Mouse (Mus musculus): ENCODE data around the gene Snap29. TPM values are rescaled to one million over a fixed set of nuclear protein-coding genes. Genes with fewer than 3 reads are reported as not detected.

Gene Snap29
- polyA plus RNA-seq (2012; rRNA removed) = 7.1 and 9.6 TPM in 2 replicates

- peak; percentile 44 for DNase-seq (ENCODE audit: low read depth)
Observed at GRCm38 (mm10) chr16:17405736-17406443, at the start of gene Snap29, which contains the start of gene Pi4ka. Snap29 (plus strand) TSS chr16:17405986. Pi4ka (minus strand) TSS chr16:17406314.

- no peak for DNase-seq (ENCODE audit: low read depth)
Observed at GRCm38 (mm10) chr16:17356031-17356430, 49.8 kb upstream of the Snap29 start.

- DNase-seq (ENCODE audit: low read depth) = no peak
Observed at GRCm38 (mm10) chr16:17358787-17359186, 47.0 kb upstream of the Snap29 start.

GRCm38 (mm10) chr16:17382306-17382705 lies 23.5 kb upstream of the Snap29 start:
- no peak for DNase-seq (ENCODE audit: low read depth)

- no peak for DNase-seq (ENCODE audit: low read depth)
Observed at GRCm38 (mm10) chr16:17383594-17384326, 22.0 kb upstream of the Snap29 start.

- no peak for DNase-seq (ENCODE audit: low read depth)
Observed at GRCm38 (mm10) chr16:17392784-17393183, 13.0 kb upstream of the Snap29 start.

GRCm38 (mm10) chr16:17402855-17403254 lies 2.9 kb upstream of the Snap29 start:
- DNase-seq (ENCODE audit: low read depth) = no peak

- DNase-seq (ENCODE audit: low read depth) = no peak
Observed at GRCm38 (mm10) chr16:17405271-17405696, 502 bp upstream of the Snap29 start.

GRCm38 (mm10) chr16:17406512-17407231 lies 886 bp downstream of the Snap29 start:
- DNase-seq (ENCODE audit: low read depth) = no peak

GRCm38 (mm10) chr16:17409046-17409445 lies 3.3 kb downstream of the Snap29 start:
- no peak for DNase-seq (ENCODE audit: low read depth)

- no peak for DNase-seq (ENCODE audit: low read depth)
Observed at GRCm38 (mm10) chr16:17410209-17410608, 4.4 kb downstream of the Snap29 start.

GRCm38 (mm10) chr16:17423021-17423420 lies 17.2 kb downstream of the Snap29 start:
- DNase-seq (ENCODE audit: low read depth) = no peak

GRCm38 (mm10) chr16:17432576-17432975 lies 26.8 kb downstream of the Snap29 start:
- no peak for DNase-seq (ENCODE audit: low read depth)

- peak; percentile 64 for DNase-seq (ENCODE audit: low read depth)
Observed at GRCm38 (mm10) chr16:17451541-17452372, 46.0 kb downstream of the Snap29 start, which contains the start of gene Crkl. Crkl (plus strand) TSS chr16:17451987.

- DNase-seq (ENCODE audit: low read depth) = no peak
Observed at GRCm38 (mm10) chr16:17452373-17452715, 46.6 kb downstream of the Snap29 start.

GRCm38 (mm10) chr16:17456901-17457300 lies 51.1 kb downstream of the Snap29 start:
- no peak for DNase-seq (ENCODE audit: low read depth)

- DNase-seq (ENCODE audit: low read depth) = no peak
Observed at GRCm38 (mm10) chr16:17460254-17460653, 54.5 kb downstream of the Snap29 start.

- no peak for DNase-seq (ENCODE audit: low read depth)
Observed at GRCm38 (mm10) chr16:17461596-17461995, 55.8 kb downstream of the Snap29 start.

GRCm38 (mm10) chr16:17463184-17463583 lies 57.4 kb downstream of the Snap29 start:
- no peak for DNase-seq (ENCODE audit: low read depth)

GRCm38 (mm10) chr16:17466875-17467663 lies 61.3 kb downstream of the Snap29 start:
- DNase-seq (ENCODE audit: low read depth) = no peak

- DNase-seq (ENCODE audit: low read depth) = no peak
Observed at GRCm38 (mm10) chr16:17472498-17472897, 66.7 kb downstream of the Snap29 start.

Measured in gonadal fat pad, adult 2 months (tissue).